Mouse (Mus musculus) MEL (cell line): ENCODE results near the gene C2. TPM values are rescaled to one million over a fixed set of nuclear protein-coding genes. Genes with fewer than 3 reads are reported as not detected.

ENCODE experiments used
- DNase-seq: peaks from one replicate; pipeline ENCODE4 v3.0.0; 2011; ENCODE audit warnings: low read depth, low spot score
- H3K27ac ChIP-seq: 2 replicates; pipeline ENCODE4 v1.5.1; 2012; ENCODE audit warnings: low read depth, mild to moderate bottlenecking, control low read depth, low read length, moderate library complexity; ENCODE audit not compliant: control insufficient read depth
- H3K27me3 ChIP-seq, 2 experiments: fragments of 150-350 bp in 1 of 2; sonication (generic) in 1 of 2; 2 replicates each; pipeline ENCODE4 v1.6.1; 2012; ENCODE audit warnings: low read length in 2 of 2, mild to moderate bottlenecking in 2 of 2, improper control_type of control experiment in 1 of 2, moderate library complexity in 1 of 2; ENCODE audit not compliant: insufficient read depth in 2 of 2, control insufficient read depth in 1 of 2
- H3K36me3 ChIP-seq, 2 experiments: 2 replicates each; pipeline ENCODE4 v1.6.1; 2012 to 2014; ENCODE audit warnings: low read length in 2 of 2, improper control_type of control experiment in 1 of 2, inconsistent platforms in 1 of 2, mild to moderate bottlenecking in 1 of 2; ENCODE audit not compliant: insufficient read depth in 2 of 2, control insufficient read depth in 1 of 2
- H3K4me1 ChIP-seq, 2 experiments: fragments of 150-350 bp in 1 of 2; sonication (generic) in 1 of 2; 2 replicates each; pipeline ENCODE4 v1.6.1; 2012; ENCODE audit warnings: low read length in 2 of 2, improper control_type of control experiment in 1 of 2, mild to moderate bottlenecking in 1 of 2; ENCODE audit not compliant: insufficient read depth in 2 of 2, control insufficient read depth in 1 of 2
- H3K4me3 ChIP-seq, 2 experiments: fragments of 150-350 bp in 1 of 2; sonication (generic) in 1 of 2; 2 replicates each; pipeline ENCODE4 v1.5.1; 2012; ENCODE audit warnings: low read depth in 2 of 2, low read length in 2 of 2, mild to moderate bottlenecking in 2 of 2, moderate library complexity in 2 of 2, control low read depth in 1 of 2, improper control_type of control experiment in 1 of 2; ENCODE audit not compliant: control insufficient read depth in 1 of 2, insufficient read depth in 1 of 2
- H3K79me2 ChIP-seq: 2 replicates; pipeline ENCODE4 v1.6.1; 2012; ENCODE audit warnings: mild to moderate bottlenecking, low read length, moderate library complexity; ENCODE audit not compliant: control insufficient read depth, poor library complexity, insufficient read depth
- H3K9ac ChIP-seq: 2 replicates; pipeline ENCODE4 v1.6.1; 2012; ENCODE audit warnings: low read depth, mild to moderate bottlenecking, control low read depth, low read length, moderate library complexity; ENCODE audit not compliant: control insufficient read depth, poor library complexity, severe bottlenecking
- H3K9me3 ChIP-seq: fragments of 150-350 bp; sonication (generic); replicated peaks from 2 replicates; pipeline ENCODE4 v1.6.1; 2012; ENCODE audit warnings: mild to moderate bottlenecking, low read length, improper control_type of control experiment, moderate library complexity; ENCODE audit not compliant: insufficient read depth
- BHLHE40 ChIP-seq: IDR thresholded peaks from 2 replicates; pipeline ENCODE4 v1.6.1; 2012; ENCODE audit warnings: low read depth, mild to moderate bottlenecking, inconsistent platforms, low read length, improper control_type of control experiment, borderline replicate concordance
- CTCF ChIP-seq, 3 experiments: IDR thresholded peaks in 2 of 3; conservative IDR thresholded peaks in 1 of 3; 2 replicates each; pipeline ENCODE4 v1.5.1; 2011 to 2012; ENCODE audit warnings: low read length in 3 of 3, low read depth in 2 of 3, mild to moderate bottlenecking in 2 of 3, improper control_type of control experiment in 1 of 3, inconsistent platforms in 1 of 3, mixed read lengths in 1 of 3, moderate library complexity in 1 of 3; ENCODE audit not compliant: control insufficient read depth in 1 of 3, insufficient read depth in 1 of 3, poor library complexity in 1 of 3, severe bottlenecking in 1 of 3
- E2F4 ChIP-seq: IDR thresholded peaks from 2 replicates; pipeline ENCODE4 v1.6.1; 2011; ENCODE audit warnings: low read depth, low read length, improper control_type of control experiment, borderline replicate concordance
- EP300 ChIP-seq, 2 experiments: IDR thresholded peaks; 2 replicates each; pipeline ENCODE4 v1.6.1; 2011; ENCODE audit warnings: improper control_type of control experiment in 2 of 2, low read length in 2 of 2, low read depth in 1 of 2, mild to moderate bottlenecking in 1 of 2
- GABPA ChIP-seq: IDR thresholded peaks from 2 replicates; pipeline ENCODE4 v1.6.1; 2012; ENCODE audit warnings: low read depth, mild to moderate bottlenecking, inconsistent platforms, low read length, improper control_type of control experiment, moderate library complexity
- HCFC1 ChIP-seq: IDR thresholded peaks from 2 replicates; pipeline ENCODE4 v1.6.1; 2012; ENCODE audit warnings: low read depth, mild to moderate bottlenecking, inconsistent platforms, low read length, improper control_type of control experiment, moderate library complexity
- JUND ChIP-seq: IDR thresholded peaks from 2 replicates; pipeline ENCODE4 v1.6.1; 2011; ENCODE audit warnings: low read depth, mild to moderate bottlenecking, improper control_type of control experiment, low read length
- KAT2A ChIP-seq: conservative IDR thresholded peaks from 2 replicates; pipeline ENCODE4 v1.6.1; 2012; ENCODE audit warnings: low read depth, low read length, improper control_type of control experiment, inconsistent platforms
- MEF2A ChIP-seq: IDR thresholded peaks from 2 replicates; pipeline ENCODE4 v1.6.1; 2014; ENCODE audit warnings: low read depth, mild to moderate bottlenecking, inconsistent platforms, low read length, improper control_type of control experiment; ENCODE audit not compliant: poor library complexity, insufficient replicate concordance, severe bottlenecking; ENCODE audit errors: extremely low read depth
- MXI1 ChIP-seq: IDR thresholded peaks from 2 replicates; pipeline ENCODE4 v1.6.1; 2011; ENCODE audit warnings: mild to moderate bottlenecking, low read depth, low read length, improper control_type of control experiment
- NELFE ChIP-seq: IDR thresholded peaks from 2 replicates; pipeline ENCODE4 v1.6.1; 2011; ENCODE audit warnings: low read depth, low read length, improper control_type of control experiment
- POLR2A ChIP-seq, 2 experiments: IDR thresholded peaks; 2 replicates each; pipeline ENCODE4 v1.6.1; 2011 to 2012; ENCODE audit warnings: low read length in 2 of 2, mild to moderate bottlenecking in 2 of 2, control low read depth in 1 of 2, improper control_type of control experiment in 1 of 2, low read depth in 1 of 2, moderate library complexity in 1 of 2; ENCODE audit not compliant: control insufficient read depth in 1 of 2, insufficient read depth in 1 of 2, poor library complexity in 1 of 2
- POLR2AphosphoS2 ChIP-seq: IDR thresholded peaks from 2 replicates; pipeline ENCODE4 v1.6.1; 2011; ENCODE audit warnings: low read length, improper control_type of control experiment
- RAD21 ChIP-seq: IDR thresholded peaks from 2 replicates; pipeline ENCODE4 v1.6.1; 2011; ENCODE audit warnings: mild to moderate bottlenecking, low read depth, low read length, improper control_type of control experiment
- RCOR1 ChIP-seq: IDR thresholded peaks from 2 replicates; pipeline ENCODE4 v1.6.1; 2012; ENCODE audit warnings: low read depth, mild to moderate bottlenecking, inconsistent platforms, low read length, improper control_type of control experiment
- SIN3A ChIP-seq: IDR thresholded peaks from 2 replicates; pipeline ENCODE4 v1.6.1; 2012; ENCODE audit warnings: low read length, improper control_type of control experiment, inconsistent platforms
- SMC3 ChIP-seq: IDR thresholded peaks from 2 replicates; pipeline ENCODE4 v1.6.1; 2011; ENCODE audit warnings: low read depth, low read length, improper control_type of control experiment
- UBTF ChIP-seq: IDR thresholded peaks from 2 replicates; pipeline ENCODE4 v1.6.1; 2012; ENCODE audit warnings: low read depth, mild to moderate bottlenecking, inconsistent platforms, low read length, improper control_type of control experiment, moderate library complexity, borderline replicate concordance; ENCODE audit not compliant: insufficient read depth
- USF1 ChIP-seq: IDR thresholded peaks from 2 replicates; pipeline ENCODE4 v1.6.1; 2014; ENCODE audit warnings: low read depth, mild to moderate bottlenecking, inconsistent platforms, low read length, improper control_type of control experiment, moderate library complexity
- polyA plus RNA-seq, 2 experiments: library from polyadenylated mRNA; stranded (reverse) in 1 of 2; unstranded in 1 of 2; fragments of >175 nt in 1 of 2; fragments of >200 nt in 1 of 2; gene quantifications; 2 replicates each; pipeline versions ENCODE4 v1.2.1 to v1.2.4; 2012; ENCODE audit warnings: low replicate concordance in 2 of 2, low read depth in 1 of 2; ENCODE audit not compliant: insufficient read length in 2 of 2, insufficient read depth in 1 of 2, missing spikeins in 1 of 2
- total RNA-seq: library from RNA; depleted of rRNA; stranded (reverse); fragments of 300-350 nt; gene quantifications from 2 replicates; pipeline ENCODE4 v1.2.3, GENCODE M21; 2012

Gene C2
- total and polyA plus RNA-seq, 3 experiments, result 2.2 to 9.4 TPM; not detected in 1

GRCm38 (mm10) chr17:34891377-34891776, 6.7 kb downstream of the C2 start:
- Histone ChIP-seq H3K4me1 (peaks cover 0 to 9% of the 10 kb centered on the region in 2 experiments; a peak in 2 of 4 replicates), H3K9ac (no peak overlapping the region), H3K27me3 (no peaks in the 10 kb centered on the region), H3K9me3 (no peaks in the 10 kb centered on the region), H3K4me3 (no peak overlapping the region), H3K27ac (no peak overlapping the region), H3K36me3 (peaks cover 0 to 5% of the 10 kb centered on the region in 2 experiments; a peak in 2 of 4 replicates), H3K79me2 (peaks cover 8% of the 10 kb centered on the region)
- TF ChIP-seq SMC3 (peak; percentile 27; the same call in 1 of the 2 replicates), RAD21 (peak; percentile 32), GABPA (no peak), MEF2A (no peak), SIN3A (no peak), CTCF (IDR thresholded peaks at IDR 0.05 in 2 of 3, conservative IDR thresholded peaks at IDR 0.05 in 1 of 3; ENCODE audit: control insufficient read depth in 1 of 3, insufficient read depth in 1 of 3, low read depth in 2 of 3, low read length in 3 of 3, poor library complexity in 1 of 3, severe bottlenecking in 1 of 3) (peak; percentile 36 to 58 (median 42))
- peak; percentile 53 for DNase-seq

- Histone ChIP-seq H3K27ac (no peak overlapping the region), H3K4me1 (peaks cover 0 to 6% of the 10 kb centered on the region in 2 experiments; a peak in 2 of 4 replicates), H3K9ac (no peak overlapping the region)
Measured at GRCm38 (mm10) chr17:34890074-34890743, 7.9 kb downstream of the C2 start.

GRCm38 (mm10) chr17:34887942-34888341, 10.1 kb downstream of the C2 start:
- no peak for DNase-seq
- Histone ChIP-seq H3K27me3 (no peaks in the 10 kb centered on the region), H3K36me3 (no peaks in the 10 kb centered on the region), H3K4me1 (no peaks in the 10 kb centered on the region), H3K27ac (no peak overlapping the region), H3K9ac (no peak overlapping the region), H3K4me3 (no peak overlapping the region), H3K9me3 (no peaks in the 10 kb centered on the region), H3K79me2 (no peaks in the 10 kb centered on the region)
- no peak for TF ChIP-seq CTCF (IDR thresholded peaks at IDR 0.05 in 2 of 3, conservative IDR thresholded peaks at IDR 0.05 in 1 of 3; ENCODE audit: control insufficient read depth in 1 of 3, insufficient read depth in 1 of 3, low read depth in 2 of 3, low read length in 3 of 3, poor library complexity in 1 of 3, severe bottlenecking in 1 of 3)
- no peak for TF ChIP-seq SIN3A
- no peak for TF ChIP-seq GABPA
- TF ChIP-seq RCOR1, result no peak
- TF ChIP-seq E2F4, result no peak
- TF ChIP-seq UBTF, result no peak

More at GRCm38 (mm10) chr17:34890074-34890743, 7.9 kb downstream of the C2 start:
- Histone ChIP-seq H3K4me3 (no peak overlapping the region), H3K79me2 (peaks cover 8% of the 10 kb centered on the region), H3K27me3 (no peaks in the 10 kb centered on the region), H3K36me3 (peaks cover 0 to 2% of the 10 kb centered on the region in 2 experiments; a peak in 1 of 4 replicates), H3K9me3 (no peaks in the 10 kb centered on the region)
- TF ChIP-seq SIN3A (no peak), CTCF (IDR thresholded peaks at IDR 0.05 in 2 of 3, conservative IDR thresholded peaks at IDR 0.05 in 1 of 3; ENCODE audit: control insufficient read depth in 1 of 3, insufficient read depth in 1 of 3, low read depth in 2 of 3, low read length in 3 of 3, poor library complexity in 1 of 3, severe bottlenecking in 1 of 3) (no peak), POLR2AphosphoS2 (no peak), BHLHE40 (no peak), RCOR1 (no peak), USF1 (no peak), HCFC1 (no peak), KAT2A (no peak), MXI1 (no peak), POLR2A (IDR thresholded peaks at IDR 0.05; ENCODE audit: control insufficient read depth in 1 of 2, insufficient read depth in 1 of 2, low read depth in 1 of 2, low read length in 2 of 2, poor library complexity in 1 of 2) (no peak), MEF2A (no peak), NELFE (no peak), SMC3 (no peak), JUND (no peak), EP300 (IDR thresholded peaks at IDR 0.05; ENCODE audit: low read depth in 1 of 2, low read length in 2 of 2) (no peak), GABPA (no peak)
- DNase-seq, result no peak
